Mouse (Mus musculus) adipocyte (in vitro differentiated cells): ENCODE data around the gene Prkg1.

Source experiments
- DNase-seq: peaks from one replicate; pipeline ENCODE4 v3.0.0-alpha.2; 2016; ENCODE audit warnings: low spot score

Prkg1 gene

DNA sequence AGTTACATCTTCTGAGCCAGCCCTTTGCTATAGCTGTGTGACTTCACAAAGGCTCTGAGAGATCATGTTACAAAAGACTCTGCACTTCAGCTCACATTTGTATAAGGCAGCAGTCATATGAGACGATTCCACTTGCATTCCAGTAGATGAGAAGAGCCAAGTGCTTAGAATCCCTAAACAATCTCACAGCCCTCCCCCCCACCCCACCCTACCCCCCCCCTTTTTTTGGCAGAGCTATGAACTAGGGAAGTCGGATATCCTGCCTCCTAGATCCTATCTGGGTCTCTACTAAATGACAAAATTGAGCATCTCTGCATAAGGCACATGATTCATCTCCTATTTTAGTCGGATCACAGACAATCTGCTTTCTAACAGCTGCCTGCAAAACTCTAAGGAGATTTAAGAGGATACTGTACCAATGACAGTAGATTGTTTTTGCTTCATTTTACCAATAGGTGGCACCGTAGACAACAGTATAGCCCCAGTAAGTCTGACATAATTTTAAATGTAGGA is 921.7 kb downstream of the Prkg1 start:
- peak; percentile 68 for DNase-seq

DNA sequence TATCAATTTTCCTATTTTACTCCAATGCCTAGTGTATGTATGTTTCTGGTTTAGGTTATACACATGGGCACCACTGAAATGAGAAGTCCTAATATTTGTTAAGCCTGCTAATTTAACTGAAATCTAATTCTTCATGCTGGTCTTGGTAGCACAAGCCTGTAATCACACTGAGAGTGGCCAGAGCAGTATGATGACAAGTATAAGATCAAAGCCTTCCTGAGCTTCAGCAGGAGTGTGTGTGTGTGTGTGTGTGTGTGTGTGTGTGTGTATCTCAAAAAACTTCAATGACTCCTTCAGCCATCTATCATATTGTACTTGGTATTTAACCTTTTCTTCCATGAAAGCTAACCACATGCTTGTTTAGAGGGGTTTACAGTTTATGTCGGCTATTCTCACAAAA is 922.2 kb downstream of the Prkg1 start:
- DNase-seq = no peak

DNA sequence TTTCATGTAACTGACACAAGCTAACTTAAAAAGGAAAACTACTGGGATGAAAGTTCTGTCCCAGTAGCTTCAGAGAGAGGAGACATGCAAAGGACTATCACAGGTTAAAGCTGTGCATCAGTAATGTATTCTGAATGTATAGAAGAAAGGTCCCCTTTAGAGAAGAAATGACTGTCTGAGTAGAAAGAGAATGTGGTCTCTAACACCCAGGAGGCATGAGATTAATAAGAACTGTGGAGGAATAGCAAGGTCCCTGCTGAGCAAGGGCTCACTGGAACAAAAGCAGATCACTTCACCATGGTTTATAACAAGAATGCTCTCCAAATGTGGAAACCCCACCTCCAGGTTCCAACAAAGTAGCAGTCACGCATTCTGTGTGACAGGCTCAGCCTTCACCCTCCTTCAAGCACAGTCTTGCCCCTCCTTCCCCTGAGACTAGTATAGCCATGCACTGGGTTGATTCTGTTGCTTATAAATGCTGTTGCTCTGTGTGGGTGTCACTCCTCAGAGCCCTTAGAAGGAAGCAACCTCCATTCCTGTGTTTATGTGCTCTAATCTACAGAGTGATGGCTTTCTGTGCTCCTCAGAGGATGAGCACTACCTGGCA is 931.7 kb downstream of the Prkg1 start:
- no peak for DNase-seq

DNA sequence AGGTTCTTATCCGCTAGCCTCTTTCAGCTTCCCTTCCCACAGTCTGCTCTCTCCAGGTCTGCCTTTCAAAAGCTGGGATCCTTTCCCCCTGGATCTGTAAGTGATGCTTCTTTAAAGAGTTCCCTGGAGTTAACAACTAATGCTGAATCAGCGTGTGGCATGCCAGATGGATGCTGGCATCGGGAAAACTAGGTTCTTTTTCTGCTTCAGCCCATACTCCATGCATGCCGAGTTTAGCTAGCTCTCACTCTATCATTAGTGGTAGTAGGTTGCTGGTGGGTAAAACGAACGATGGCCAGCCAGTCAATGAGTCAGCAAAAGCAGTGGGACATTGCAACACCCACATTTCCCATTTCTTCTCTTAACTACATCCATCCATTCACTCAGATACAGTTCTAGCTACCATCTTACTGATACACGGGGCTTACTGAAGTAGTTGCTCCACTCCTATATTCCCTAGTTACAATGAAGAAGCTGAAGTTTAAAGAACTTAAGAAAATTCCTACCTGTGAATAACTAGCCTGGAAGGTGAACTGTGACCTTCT is 935.5 kb downstream of the Prkg1 start:
- no peak for DNase-seq

DNA sequence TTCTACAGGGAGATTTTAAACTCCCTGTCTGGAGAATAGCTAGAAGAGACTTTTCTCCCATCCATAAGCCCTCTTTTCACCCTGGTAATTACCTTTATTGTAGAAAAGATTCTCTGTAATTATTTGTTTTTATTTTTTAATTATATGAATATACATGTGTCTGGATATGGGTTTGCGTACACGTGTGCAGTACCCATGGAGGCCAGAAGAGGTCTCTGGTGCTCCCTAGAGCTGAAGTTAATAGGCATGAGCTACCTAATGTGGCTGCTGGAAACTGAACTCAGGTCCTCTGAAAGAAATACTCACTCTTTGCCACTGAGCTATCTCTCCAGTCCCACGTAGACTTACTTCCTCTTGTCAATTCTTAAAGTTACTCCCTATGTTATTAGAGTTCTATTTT is 937.0 kb downstream of the Prkg1 start:
- no peak for DNase-seq

DNA sequence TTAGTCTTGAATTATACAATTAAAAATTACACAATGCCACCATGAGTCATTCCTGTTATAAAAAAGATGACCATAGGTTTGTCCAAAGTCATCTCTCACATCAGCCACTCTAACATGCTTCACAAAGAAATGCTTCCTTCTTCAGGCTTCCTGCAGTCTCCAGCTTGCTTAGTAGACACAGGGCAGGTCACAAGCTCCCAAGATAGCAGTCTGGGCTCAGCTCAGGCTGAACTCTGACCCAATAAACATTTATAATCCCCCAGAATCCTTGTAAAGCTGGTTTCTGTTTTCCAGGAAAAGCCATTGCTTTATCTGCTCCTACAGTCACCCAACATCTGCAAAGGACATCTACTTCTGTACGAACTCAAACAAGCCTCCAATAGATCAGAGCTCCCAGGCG is 938.7 kb downstream of the Prkg1 start:
- no peak for DNase-seq

DNA sequence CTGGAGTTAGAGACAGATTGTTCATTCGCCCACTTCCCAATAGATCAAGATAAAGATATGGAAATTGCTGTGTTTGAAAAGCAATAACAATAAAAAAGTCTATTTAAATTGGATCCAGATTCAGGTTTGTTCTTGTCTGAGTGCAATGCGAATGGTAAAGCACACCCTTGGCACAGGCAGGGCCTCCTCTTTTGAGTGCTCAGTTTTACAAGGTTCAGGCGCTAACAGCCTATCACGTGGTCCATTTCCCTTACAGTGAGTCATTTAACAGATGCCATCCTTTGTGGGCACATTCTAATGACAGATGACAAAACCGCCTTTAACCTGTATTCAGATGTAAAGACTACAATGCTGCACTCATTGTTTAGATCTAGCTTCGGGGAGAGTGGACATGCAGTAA is 949.2 kb downstream of the Prkg1 start:
- DNase-seq = no peak

DNA sequence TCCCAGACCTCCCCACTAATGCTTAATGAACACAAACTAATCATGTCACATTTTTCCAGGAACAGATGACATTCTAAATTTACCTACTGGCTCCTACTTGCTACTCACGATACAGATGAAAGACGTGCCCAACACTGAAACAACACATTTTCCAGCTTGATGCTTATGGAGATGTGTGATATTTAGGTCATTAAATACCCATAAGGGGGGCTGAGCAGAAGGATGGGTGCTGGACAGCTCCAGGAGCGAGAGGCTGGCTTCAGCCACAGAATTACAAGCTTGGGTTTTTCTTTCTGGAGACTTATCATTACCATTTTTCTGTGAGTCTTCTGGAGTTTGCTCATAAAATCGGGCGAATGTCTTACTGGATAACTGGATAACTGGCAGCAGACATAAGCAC is 958.6 kb downstream of the Prkg1 start:
- no peak for DNase-seq

DNA sequence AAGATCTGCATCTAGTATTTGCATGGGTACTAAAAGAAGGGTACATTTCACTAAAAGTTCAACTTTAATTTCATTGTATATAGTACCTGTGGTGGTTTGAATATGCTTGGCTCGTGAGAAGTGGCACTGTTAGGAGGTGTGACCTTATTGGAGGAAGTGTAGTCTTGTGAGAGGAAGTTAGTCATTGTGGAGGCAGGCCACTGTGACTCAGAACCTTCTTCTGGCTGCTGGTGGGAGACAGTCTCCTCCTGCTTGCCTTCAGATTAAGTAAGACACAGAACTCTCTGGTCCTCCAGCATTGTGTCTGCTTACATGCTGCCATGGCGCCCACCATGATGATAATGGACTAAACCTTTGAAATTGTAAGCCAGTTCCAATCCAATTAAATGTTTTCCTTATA is 984.0 kb downstream of the Prkg1 start:
- no peak for DNase-seq

DNA sequence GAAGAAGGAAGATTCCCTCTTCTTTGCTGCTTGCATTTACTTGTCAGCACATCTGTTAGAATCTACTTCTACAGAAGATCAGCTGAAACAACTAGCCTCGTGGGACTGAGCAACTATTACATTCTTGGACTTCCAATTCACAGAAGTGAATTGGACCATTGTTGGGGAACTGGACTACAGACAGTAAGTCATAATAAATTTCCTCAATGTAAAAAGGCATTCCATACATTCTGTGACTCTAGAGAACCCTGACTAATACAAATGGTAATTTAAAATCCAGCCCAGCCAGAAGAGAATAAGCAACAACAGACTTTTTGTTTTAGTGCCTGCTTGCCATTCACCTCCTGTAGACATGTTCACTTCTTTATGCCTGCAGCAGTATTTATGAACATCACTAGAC is 996.5 kb downstream of the Prkg1 start:
- DNase-seq = no peak

DNA sequence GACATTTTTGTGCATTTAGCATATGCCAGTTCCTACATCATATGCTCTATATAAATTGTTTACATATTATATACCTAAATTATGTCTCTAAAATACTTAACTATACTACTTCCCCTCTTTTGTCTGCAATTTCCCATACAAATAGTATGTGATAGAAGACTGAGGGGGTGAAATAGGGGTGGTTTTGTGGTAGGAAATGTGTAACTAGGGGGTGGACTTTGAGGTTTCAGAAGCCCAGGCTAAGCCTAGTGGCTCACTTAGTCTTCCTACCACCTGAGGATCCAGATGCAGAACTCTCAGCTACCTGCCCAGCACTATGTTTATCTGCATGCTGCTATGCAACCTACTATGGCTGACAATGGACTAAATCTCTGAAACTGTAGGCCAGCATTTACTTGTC is 1020.4 kb downstream of the Prkg1 start:
- DNase-seq = no peak

DNA sequence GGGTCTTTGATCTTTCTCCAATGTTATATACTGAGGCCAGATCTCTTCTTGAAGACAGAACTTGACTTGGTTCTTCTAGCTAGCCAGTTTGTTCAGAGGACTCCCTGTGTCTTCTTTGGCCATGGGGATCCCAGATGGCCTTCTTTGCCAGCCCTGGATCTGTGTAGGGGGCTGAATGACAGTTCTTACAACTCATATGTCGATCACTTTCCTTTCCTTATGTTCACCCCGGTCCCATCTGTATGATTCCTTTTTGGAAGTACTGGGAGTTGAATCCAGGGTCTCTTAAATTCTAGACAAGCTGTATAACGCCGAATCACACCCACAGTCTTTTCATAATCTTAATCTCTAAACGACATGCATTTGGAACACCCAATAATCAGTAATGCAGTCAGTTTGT is 1065.7 kb downstream of the Prkg1 start:
- no peak for DNase-seq

DNA sequence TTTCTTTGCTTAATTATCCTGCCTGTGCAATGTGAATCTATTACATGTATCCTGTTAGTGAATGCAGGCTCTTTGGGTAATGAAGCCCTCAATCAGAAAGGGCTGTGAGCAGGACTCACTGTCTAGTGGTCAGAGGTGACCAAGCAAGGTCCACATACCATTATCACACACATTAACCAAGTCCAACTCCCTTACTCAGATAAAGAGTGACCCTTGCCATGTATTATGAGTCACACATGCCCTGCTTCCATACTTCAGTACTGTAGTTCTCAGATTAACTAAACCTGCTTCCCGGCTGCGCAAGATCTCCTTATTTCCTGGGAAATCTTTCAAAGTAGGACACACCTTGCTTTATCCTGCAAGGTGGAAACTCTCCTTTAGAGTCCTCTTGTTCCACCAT is 1073.6 kb downstream of the Prkg1 start:
- no peak for DNase-seq

DNA sequence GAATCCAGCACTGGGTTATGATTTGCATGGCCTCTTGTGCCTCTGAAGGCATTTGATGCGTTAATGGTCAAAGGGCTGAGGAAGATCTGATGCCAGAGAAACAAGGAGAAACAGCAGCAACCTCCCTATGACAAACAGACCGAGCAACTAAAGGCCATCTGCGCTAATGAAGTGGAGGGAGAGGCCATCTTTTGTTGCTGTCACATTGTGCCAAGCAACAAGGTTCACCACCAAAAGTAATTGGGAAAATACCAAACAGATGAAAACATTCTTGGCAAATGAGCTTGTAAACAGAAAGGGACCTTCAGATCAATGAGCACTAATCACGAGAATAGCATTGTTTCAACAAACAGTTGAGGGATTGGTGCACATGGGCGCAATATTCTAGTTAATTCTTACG is 1074.1 kb downstream of the Prkg1 start:
- no peak for DNase-seq

DNA sequence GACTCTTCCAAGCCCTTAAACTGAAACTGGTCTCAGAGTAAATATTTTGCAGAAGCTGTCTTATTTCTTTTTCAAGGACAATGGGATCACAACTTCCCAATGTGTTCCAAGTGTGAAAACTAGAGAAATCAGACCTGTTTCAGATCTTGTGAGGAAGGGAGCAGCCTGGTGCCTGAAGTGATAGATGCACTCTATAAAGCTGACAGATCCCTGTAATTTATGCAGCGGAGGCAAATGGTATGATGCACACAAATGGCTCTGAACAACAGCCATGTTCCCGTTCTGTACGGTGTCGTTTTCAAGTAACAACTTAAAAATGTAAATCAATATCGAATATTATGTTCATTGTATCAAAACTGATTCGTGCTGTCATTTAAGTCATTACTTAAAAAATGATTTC is 1076.9 kb downstream of the Prkg1 start:
- no peak for DNase-seq

DNA sequence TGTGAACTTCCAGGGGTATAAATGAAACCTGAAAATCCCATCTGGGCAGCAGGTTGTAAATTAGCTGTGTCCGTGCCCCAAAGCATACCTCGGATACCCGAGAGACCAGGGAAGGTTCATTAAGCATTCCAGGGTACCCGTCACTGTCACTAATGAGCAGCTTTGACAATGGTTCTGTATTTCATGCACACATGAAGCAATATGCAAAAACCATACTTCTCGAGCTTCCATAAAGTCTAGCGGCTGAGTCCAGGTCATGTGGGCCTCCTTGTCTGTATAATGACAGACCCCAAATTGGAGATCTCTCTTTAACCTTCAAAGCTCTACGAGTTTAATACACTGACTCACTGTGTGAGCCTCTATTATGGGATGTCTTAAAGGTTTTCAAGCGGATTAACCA is 1088.5 kb downstream of the Prkg1 start:
- no peak for DNase-seq

DNA sequence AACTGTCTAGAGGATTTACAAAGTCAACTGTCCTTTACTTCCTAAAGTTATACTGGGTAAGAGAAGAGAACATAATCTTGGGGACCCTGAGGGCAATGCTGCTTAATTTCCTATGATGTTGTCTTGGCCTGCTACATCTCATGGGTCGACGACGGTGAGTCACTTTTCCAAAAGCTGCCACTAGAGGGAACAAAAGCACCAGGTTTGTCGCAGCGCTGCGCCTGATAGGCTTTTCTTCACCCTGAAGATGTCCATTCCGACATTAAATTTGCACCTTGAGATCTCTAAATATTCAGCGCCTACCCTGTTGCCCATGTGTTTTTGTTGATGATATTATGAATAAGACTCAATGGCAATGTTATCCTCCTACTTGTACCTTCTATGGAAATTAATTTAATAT is 1100.6 kb downstream of the Prkg1 start:
- DNase-seq = peak; percentile 59

DNA sequence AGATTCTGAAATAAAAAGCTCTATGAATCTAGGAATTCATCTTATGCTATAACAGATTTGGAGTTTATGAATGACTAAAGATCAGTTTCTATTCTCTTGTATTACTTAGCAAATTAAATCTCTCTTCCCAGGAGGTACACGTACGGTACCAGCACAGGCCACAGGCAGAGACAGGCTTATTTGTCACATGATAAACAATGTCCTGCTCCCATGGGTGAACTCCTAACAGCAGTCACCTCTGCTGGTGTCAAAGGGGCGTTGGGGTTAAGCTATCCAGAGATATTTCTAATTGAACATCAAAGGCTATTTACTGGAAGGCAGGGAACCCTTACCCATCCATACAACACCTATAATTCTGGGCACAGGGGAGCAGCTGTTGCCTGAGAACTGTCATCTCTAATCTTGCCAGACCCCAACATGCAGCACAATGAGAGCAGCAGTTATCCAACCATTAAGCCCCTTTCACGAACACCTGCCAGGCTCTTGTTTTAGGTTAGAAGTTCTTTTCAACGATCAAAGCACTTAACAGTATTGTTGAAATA is 1122.1 kb downstream of the Prkg1 start:
- no peak for DNase-seq

DNA sequence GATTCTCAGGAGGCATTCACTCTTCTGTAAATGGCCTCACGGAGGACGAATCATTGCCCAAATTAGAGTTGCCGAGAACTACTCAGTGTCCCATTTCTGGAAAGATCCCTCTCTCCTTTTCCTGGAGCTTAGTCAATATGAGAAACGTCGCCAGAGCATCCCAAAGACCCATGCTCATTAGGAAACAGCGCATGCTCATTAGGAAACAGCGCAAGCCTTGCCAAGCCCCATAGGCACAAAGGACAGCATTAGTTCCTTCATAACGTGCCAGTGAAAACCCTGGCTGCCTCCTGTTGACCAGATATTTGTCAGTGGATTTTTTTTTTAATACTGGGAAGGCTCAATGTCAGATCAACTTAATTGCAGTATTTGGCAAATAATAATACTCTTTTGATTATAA is 1127.4 kb downstream of the Prkg1 start:
- no peak for DNase-seq

DNA sequence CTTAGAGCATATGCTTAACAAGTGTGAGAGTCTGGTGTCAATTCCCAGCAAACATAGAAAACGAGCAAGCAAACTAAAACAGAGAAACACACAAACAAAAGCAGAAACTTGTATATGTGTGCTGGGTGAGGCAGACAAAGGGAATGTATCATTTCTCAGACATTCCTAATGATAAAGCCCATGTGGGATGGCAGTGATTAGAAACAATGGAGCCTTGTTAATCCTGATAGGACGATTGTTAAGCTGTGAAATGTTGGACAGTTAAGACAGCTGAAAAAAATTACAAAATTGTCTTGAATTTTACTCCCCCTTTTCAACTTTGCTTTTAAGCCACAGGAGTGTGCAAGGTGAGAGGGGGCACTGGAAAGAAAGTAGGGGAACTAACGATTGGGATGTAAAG is 1133.8 kb downstream of the Prkg1 start:
- DNase-seq = no peak

DNA sequence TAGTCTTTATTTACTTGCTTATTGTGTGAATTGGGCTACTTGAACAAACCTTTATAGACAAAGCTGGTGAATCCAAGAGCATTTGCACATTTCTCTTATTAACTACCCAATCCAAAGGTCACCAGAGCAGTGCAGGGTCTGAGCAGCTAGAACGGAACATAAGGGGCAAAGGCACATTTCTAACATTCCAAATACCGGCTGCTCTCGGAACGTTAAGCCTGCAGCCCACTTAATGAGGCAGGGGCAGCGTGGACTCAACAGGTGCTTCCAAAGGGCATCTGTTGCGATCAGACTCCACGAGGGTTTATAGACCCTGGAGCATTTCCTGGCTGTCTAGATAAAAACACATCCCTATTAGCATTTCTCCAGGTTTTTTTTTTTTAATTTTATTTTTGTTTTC is 1138.8 kb downstream of the Prkg1 start:
- no peak for DNase-seq

DNA sequence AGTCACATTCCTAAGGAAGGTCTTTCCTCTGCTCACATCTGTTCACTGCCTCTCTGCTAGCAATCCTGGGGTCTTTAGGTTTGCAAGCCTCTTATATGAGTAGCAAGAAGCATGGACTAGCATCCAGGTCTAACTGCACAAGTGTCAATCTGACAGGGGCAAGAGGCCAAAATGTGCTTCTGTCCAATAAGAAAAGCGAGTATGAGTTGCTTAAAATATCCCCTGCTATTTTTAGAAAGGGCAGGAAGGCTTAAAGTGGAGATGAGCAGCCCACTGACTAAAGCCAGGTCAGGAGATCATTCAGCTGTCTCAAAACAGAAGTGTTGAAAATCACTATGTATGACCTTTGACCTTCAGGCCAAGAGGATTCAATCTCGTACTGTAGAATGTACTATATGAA is 1139.4 kb downstream of the Prkg1 start:
- DNase-seq = no peak

DNA sequence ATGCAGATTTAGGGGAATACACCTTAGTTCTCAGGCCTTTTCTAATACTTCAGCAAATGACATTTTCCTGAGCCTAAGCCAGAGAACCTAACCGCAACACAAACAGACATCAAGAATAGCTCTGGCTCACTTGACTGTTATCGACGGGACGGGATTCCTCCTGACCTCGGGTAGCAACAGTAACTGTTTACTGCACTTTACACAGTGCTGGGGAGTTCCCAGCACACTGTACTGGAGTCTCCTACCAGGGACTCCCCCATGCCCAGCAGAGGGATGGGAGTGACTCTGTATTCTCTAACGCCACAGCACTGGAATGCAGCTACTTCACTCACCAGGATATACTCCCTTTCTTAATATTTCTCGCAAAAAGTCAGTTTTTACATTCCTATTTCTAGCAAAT is 1141.2 kb downstream of the Prkg1 start:
- DNase-seq = no peak
